Mouse (Mus musculus) midbrain, postnatal 0 days (tissue): ENCODE measurements around the gene Stk32b. TPM values are rescaled to one million over a fixed set of nuclear protein-coding genes. Genes with fewer than 3 reads are reported as not detected.

Source experiments
- ATAC-seq: fragments of 200-750 bp; cut with Nextera tagmentation; 2 replicates; pipeline ENCODE4 v1.8.0; 2017; ENCODE audit warnings: moderate number of reproducible peaks, mild to moderate bottlenecking, moderate TSS enrichment, moderate library complexity; ENCODE audit not compliant: low FRiP score
- DNase-seq: peaks from one replicate; pipeline ENCODE4 v3.0.0-alpha.2; 2015; ENCODE audit warnings: low spot score
- H3K27ac ChIP-seq: fragments of 300-500 bp; sonication (generic); 2 replicates; pipeline ENCODE4 v1.5.1; 2014; ENCODE audit warnings: low read depth, mild to moderate bottlenecking, low read length, mixed read lengths
- H3K27me3 ChIP-seq: fragments of 300-500 bp; sonication (generic); 2 replicates; pipeline ENCODE4 v1.6.1; 2014; ENCODE audit warnings: low read length, control low read depth, mixed read lengths; ENCODE audit not compliant: insufficient read depth
- H3K36me3 ChIP-seq: fragments of 300-500 bp; sonication (generic); 2 replicates; pipeline ENCODE4 v1.6.1; 2014; ENCODE audit warnings: low read length, control low read depth, mixed read lengths; ENCODE audit not compliant: insufficient read depth
- H3K4me1 ChIP-seq: fragments of 300-500 bp; sonication (generic); 2 replicates; pipeline ENCODE4 v1.6.1; 2014; ENCODE audit warnings: mild to moderate bottlenecking, control low read depth, antibody characterized with exemption, low read length, mixed read lengths; ENCODE audit not compliant: insufficient read depth
- H3K4me2 ChIP-seq: fragments of 300-500 bp; sonication (generic); 2 replicates; pipeline ENCODE4 v1.6.1; 2014; ENCODE audit warnings: low read depth, mild to moderate bottlenecking, low read length, mixed read lengths; ENCODE audit not compliant: poor library complexity, severe bottlenecking
- H3K4me3 ChIP-seq: fragments of 300-500 bp; sonication (generic); 2 replicates; pipeline ENCODE4 v1.5.1; 2014; ENCODE audit warnings: low read depth, mild to moderate bottlenecking, low read length, moderate library complexity
- H3K9ac ChIP-seq: fragments of 300-500 bp; sonication (generic); replicated peaks from 2 replicates; pipeline ENCODE4 v1.6.1; 2014; ENCODE audit warnings: mild to moderate bottlenecking, low read length, moderate library complexity, mixed read lengths; ENCODE audit not compliant: poor library complexity, severe bottlenecking
- H3K9me3 ChIP-seq: fragments of 300-500 bp; sonication (generic); 2 replicates; pipeline ENCODE4 v1.6.1; 2016; ENCODE audit warnings: low read length, control low read depth
- CTCF ChIP-seq: IDR thresholded peaks from 2 replicates; pipeline ENCODE4 v1.5.1; 2016; ENCODE audit warnings: antibody characterized with exemption, mild to moderate bottlenecking
- WGBS: fragments of 180-500 bp; shearing (Covaris S2); extraction: QIAGEN DNeasy Blood & Tissue Kit; methylation state at CpG from one replicate; pipeline ENCODE4 v1.1.7; 2014; 5-methylcytosine and 5-hydroxymethylcytosine counted together
- polyA plus RNA-seq: library from polyadenylated mRNA; unstranded; fragments of >200 nt; fragmentation: Nextera tagmentation; extraction: Ambion mirVana; gene quantifications from 2 replicates; pipeline ENCODE4 v1.2.1, GENCODE M21; 2015
- total RNA-seq: library from RNA; depleted of rRNA; stranded (reverse); fragments of >200 nt; gene quantifications from 2 replicates; pipeline ENCODE4 v1.2.3, GENCODE M21; 2014

Stk32b gene
- total and polyA plus RNA-seq, 2 experiments from 2014 or later: 28.5 to 30.6 TPM

GRCm38 (mm10) chr5:37717384-37717963 lies 503 bp upstream of the Stk32b start:
- Histone ChIP-seq H3K27ac (peak overlapping the region; percentile 55; the same call in 1 of the 2 replicates), H3K4me3 (peak overlapping the region; percentile 67), H3K4me2 (peak overlapping the region; percentile 71), H3K4me1 (0 out of 2 replicates have a peak, but pooled peaks cover 6% of the 10 kb centered on the region), H3K36me3 (no peaks in the 10 kb centered on the region), H3K9me3 (no peaks in the 10 kb centered on the region), H3K27me3 (peaks cover 4% of the 10 kb centered on the region), H3K9ac (peak overlapping the region; percentile 74)
- 2% methylated on average over 14 of the region's 14 CpGs for WGBS
- DNase-seq (peak; percentile 83), ATAC-seq (peak; percentile 70; the same call in 1 of the 2 replicates)
- TF ChIP-seq CTCF: peak; percentile 89

- no peaks in the 10 kb centered on the region for H3K36me3 ChIP-seq
Measured at GRCm38 (mm10) chr5:37709257-37709904, 7.6 kb downstream of the Stk32b start.

GRCm38 (mm10) chr5:37708124-37708523 lies 8.8 kb downstream of the Stk32b start:
- no peak for ATAC-seq
- WGBS: 70% methylated on average over 3 of the region's 3 CpGs
- Histone ChIP-seq H3K9me3 (peaks cover 7% of the 10 kb centered on the region; the same call in 1 of the 2 replicates), H3K4me2 (no peak overlapping the region), H3K9ac (no peak overlapping the region), H3K4me1 (no peaks in the 10 kb centered on the region), H3K27me3 (no peaks in the 10 kb centered on the region), H3K27ac (no peak overlapping the region), H3K36me3 (no peaks in the 10 kb centered on the region), H3K4me3 (no peak overlapping the region)
- peak; percentile 40 for TF ChIP-seq CTCF
- no peak for DNase-seq

More at GRCm38 (mm10) chr5:37709257-37709904, 7.6 kb downstream of the Stk32b start:
- Histone ChIP-seq H3K27ac (no peak overlapping the region), H3K4me1 (0 out of 2 replicates have a peak, but pooled peaks cover 6% of the 10 kb centered on the region), H3K9me3 (peaks cover 7% of the 10 kb centered on the region; the same call in 1 of the 2 replicates), H3K9ac (no peak overlapping the region), H3K27me3 (no peaks in the 10 kb centered on the region), H3K4me3 (no peak overlapping the region), H3K4me2 (no peak overlapping the region)
- no peak for ATAC-seq
- 86% methylated on average over 5 of the region's 5 CpGs for WGBS
- no peak for DNase-seq
- TF ChIP-seq CTCF: no peak

- H3K9ac ChIP-seq: no peak overlapping the region
- H3K4me2 ChIP-seq: no peak overlapping the region
- DNase-seq: no peak
- H3K4me1 ChIP-seq: no peaks in the 10 kb centered on the region
- H3K27me3 ChIP-seq: no peaks in the 10 kb centered on the region
- no peak for TF ChIP-seq CTCF
- WGBS: 63% methylated on average over 2 of the region's 2 CpGs
- ATAC-seq: no peak
- H3K9me3 ChIP-seq: peaks cover 7% of the 10 kb centered on the region; the same call in 1 of the 2 replicates
- no peak overlapping the region for H3K4me3 ChIP-seq
- H3K27ac ChIP-seq: no peak overlapping the region
- H3K36me3 ChIP-seq: no peaks in the 10 kb centered on the region
Measured at GRCm38 (mm10) chr5:37704962-37705361, 12.0 kb downstream of the Stk32b start.

- DNase-seq: peak; percentile 53
- no peaks in the 10 kb centered on the region for H3K4me1 ChIP-seq
- WGBS: 57% methylated on average over 12 of the region's 12 CpGs
- no peak overlapping the region for H3K9ac ChIP-seq
- no peak overlapping the region for H3K4me3 ChIP-seq
- no peak overlapping the region for H3K27ac ChIP-seq
- no peaks in the 10 kb centered on the region for H3K27me3 ChIP-seq
- H3K9me3 ChIP-seq: no peaks in the 10 kb centered on the region
- peak overlapping the region; percentile 9; the same call in 1 of the 2 replicates for H3K4me2 ChIP-seq
- no peaks in the 10 kb centered on the region for H3K36me3 ChIP-seq
- peak; percentile 65; the same call in 1 of the 2 replicates for ATAC-seq
- TF ChIP-seq CTCF: no peak
Measured at GRCm38 (mm10) chr5:37699757-37700156, 17.2 kb downstream of the Stk32b start.

GRCm38 (mm10) chr5:37697286-37697685 lies 19.7 kb downstream of the Stk32b start:
- no peaks in the 10 kb centered on the region for H3K36me3 ChIP-seq
- no peak overlapping the region for H3K4me2 ChIP-seq
- H3K4me3 ChIP-seq: no peak overlapping the region
- no peaks in the 10 kb centered on the region for H3K27me3 ChIP-seq
- no peak overlapping the region for H3K27ac ChIP-seq
- H3K4me1 ChIP-seq: no peaks in the 10 kb centered on the region
- TF ChIP-seq CTCF: no peak
- ATAC-seq (no peak), DNase-seq (no peak)
- 86% methylated on average over 7 of the region's 7 CpGs for WGBS
- no peak overlapping the region for H3K9ac ChIP-seq
- no peaks in the 10 kb centered on the region for H3K9me3 ChIP-seq
